Mouse (Mus musculus) splenic B cell, adult 2 months (primary cell): ENCODE data around the gene Rho.
A peak's percentile ranks its signal among the peaks of the same experiment; 100 is the strongest.

Experiments used
- DNase-seq: peaks from one replicate; pipeline ENCODE4 v3.0.0-alpha.2; 2011; ENCODE audit warnings: low read depth, low spot score
- H3K27me3 ChIP-seq: 2 replicates; pipeline ENCODE4 v1.6.1; 2012; ENCODE audit warnings: mild to moderate bottlenecking, low read length, moderate library complexity, mixed read lengths; ENCODE audit not compliant: control insufficient read depth, poor library complexity, insufficient read depth, severe bottlenecking
- H3K36me3 ChIP-seq: 2 replicates; pipeline ENCODE4 v1.6.1; 2012; ENCODE audit warnings: mild to moderate bottlenecking, low read length, moderate library complexity, mixed read lengths; ENCODE audit not compliant: control insufficient read depth, poor library complexity, insufficient read depth, severe bottlenecking

The Rho gene

DNA sequence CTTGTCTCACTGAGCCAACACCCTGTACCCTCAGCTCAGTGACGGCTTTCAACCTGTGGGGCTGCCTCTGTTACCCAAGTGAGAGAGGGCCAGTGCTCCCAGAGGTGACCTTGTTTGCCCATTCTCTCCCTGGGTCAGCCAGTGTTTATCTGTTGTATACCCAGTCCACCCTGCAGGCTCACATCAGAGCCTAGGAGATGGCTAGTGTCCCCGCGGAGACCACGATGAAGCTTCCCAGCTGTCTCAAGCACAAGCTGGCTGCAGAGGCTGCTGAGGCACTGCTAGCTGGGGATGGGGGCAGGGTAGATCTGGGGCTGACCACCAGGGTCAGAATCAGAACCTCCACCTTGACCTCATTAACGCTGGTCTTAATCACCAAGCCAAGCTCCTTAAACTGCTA, 1.5 kb upstream of the Rho start:
- no peak for DNase-seq
- H3K36me3 ChIP-seq = no peaks in the 10 kb centered on the region
- H3K27me3 ChIP-seq = no peaks in the 10 kb centered on the region

GRCm38 (mm10) chr6:115932391-115932790, 843 bp downstream of the Rho start:
- no peaks in the 10 kb centered on the region for H3K36me3 ChIP-seq
- no peaks in the 10 kb centered on the region for H3K27me3 ChIP-seq
- no peak for DNase-seq

DNA sequence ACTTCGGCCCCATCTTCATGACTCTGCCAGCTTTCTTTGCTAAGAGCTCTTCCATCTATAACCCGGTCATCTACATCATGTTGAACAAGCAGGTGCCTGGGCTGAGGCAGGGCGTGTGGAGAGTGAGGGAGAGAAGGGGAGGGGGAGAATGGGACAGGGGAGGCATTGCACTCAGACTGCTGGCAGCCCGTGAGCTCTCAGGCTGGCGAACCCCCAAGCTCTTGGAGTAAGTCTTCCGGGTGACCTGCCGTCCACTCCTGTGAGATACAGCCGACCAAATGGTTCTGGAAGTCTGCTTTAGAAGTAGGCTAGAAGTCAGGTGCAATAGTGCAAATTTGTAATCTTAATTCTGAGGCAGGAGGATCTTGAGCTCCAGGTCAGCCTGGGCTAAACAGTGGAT, 4.0 kb downstream of the Rho start:
- DNase-seq = no peak
- Histone ChIP-seq H3K27me3 (no peaks in the 10 kb centered on the region), H3K36me3 (no peaks in the 10 kb centered on the region)

DNA sequence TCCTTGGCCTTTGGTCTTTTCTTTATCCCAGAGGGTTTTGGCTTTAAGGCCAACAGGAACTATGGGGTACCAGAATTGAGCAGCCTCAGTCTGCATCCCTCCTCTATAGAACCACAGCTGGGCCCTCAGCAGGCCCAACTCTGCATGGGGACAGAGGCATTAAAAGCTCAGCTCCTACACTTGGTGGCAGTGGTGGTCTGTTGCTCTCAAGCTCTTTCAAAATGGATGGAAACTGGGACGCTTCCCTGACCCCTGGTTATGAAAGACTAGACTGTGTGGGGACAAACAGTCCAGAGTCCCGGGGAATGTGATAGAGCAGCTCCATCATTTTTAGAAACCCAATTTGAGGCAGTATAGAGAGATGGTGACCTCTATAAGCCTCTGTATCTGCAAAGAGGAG, 6.5 kb downstream of the Rho start:
- no peak for DNase-seq
- no peaks in the 10 kb centered on the region for H3K36me3 ChIP-seq
- no peaks in the 10 kb centered on the region for H3K27me3 ChIP-seq

DNA sequence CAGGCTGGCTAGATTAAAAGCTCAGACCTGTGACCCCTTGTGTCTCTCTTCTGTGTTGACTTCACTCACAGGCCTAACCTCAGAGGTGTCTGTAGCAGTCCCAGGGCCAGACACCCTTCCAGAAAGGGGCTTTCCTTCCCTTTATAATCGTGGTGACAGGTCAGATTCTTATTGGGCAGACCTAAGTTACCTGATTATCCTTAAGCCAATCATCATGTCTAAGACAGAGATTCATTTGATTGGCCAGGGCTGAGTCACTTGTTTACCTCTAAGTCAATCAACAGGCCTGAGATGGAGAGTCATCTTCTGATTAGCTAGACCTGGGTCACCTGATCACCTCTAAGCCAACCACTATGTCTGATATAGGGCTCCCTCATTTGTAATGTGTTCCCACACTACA, 7.2 kb downstream of the Rho start:
- no peaks in the 10 kb centered on the region for H3K27me3 ChIP-seq

DNA sequence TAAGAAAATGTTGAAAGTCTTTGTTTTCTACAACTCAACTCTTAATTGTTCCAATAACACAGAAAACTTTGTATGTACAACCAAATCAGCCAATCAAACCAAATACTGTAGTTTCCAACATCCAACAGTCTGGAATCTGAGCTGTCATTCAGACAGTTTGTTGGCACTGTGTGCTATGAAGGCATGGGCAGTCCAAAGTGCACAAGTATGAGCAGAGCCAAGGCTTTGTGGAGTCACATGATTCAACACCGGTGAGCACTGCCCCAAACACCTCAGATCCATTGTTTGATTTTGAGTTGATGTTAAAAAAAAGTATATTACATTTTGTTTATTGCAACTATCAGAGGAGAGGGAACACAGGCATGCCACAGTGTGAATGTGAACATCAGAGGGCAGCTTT, 9.1 kb downstream of the Rho start:
- Histone ChIP-seq H3K27me3 (no peaks in the 10 kb centered on the region), H3K36me3 (no peaks in the 10 kb centered on the region)
- DNase-seq = no peak

More for the DNA sequence above, 7.2 kb downstream of the Rho start:
- no peaks in the 10 kb centered on the region for H3K36me3 ChIP-seq
- DNase-seq = no peak

GRCm38 (mm10) chr6:115941128-115941527, 9.6 kb downstream of the Rho start:
- Histone ChIP-seq H3K36me3 (no peaks in the 10 kb centered on the region), H3K27me3 (no peaks in the 10 kb centered on the region)
- DNase-seq = peak; percentile 8

- H3K36me3 ChIP-seq = no peaks in the 10 kb centered on the region
- no peaks in the 10 kb centered on the region for H3K27me3 ChIP-seq
- DNase-seq = no peak
These were observed 12.2 kb downstream of the Rho start for GRCm38 (mm10) chr6:115943498-115944427.

DNA sequence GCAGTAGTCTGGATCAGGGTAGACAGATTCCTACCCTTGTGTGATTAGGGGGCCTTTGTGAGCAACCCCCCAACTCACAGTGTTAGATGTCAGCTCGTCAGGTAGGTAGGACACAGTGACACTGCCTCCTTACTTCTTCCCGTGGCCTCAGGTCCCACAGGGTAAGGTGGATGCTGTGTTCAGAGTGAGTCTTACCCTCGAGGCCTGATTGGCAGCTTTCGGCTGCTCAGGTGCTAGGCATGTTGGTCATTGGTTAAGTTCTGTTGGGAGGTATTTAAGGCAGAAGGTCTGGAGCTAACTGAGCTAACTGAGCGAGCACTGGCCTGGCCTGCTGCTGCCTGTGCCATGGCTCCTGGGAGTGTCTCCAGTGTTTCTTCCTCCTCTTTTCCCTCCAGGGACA, 13.1 kb downstream of the Rho start, which contains the start of gene H1foo:
Gene H1foo (plus strand): TSS at position 301 of the 400 bp plus-strand sequence.
- DNase-seq = no peak
- H3K36me3 ChIP-seq = no peaks in the 10 kb centered on the region

DNA sequence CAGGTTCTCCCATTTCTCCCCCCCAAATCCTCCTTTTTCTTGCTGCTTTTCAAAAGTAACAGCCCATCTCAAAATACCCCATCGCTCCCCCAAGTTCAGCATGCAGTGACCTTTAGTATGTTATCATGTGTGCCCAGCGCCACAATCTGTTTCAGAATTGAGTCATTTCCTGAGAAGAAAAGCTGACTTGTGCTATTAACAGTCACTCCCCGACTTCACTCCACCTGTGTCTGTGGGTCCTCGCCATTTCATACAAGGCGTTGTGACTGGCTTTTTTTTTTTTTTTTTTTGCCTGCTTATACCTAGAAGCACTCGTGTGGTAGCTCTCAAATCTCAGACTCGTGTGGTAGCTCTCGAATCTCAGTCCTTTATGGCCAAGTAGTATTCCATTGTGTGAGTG, 14.1 kb downstream of the Rho start:
- no peak for DNase-seq
- no peaks in the 10 kb centered on the region for H3K27me3 ChIP-seq
- no peaks in the 10 kb centered on the region for H3K36me3 ChIP-seq

More for the DNA sequence above, 13.1 kb downstream of the Rho start, which contains the start of gene H1foo:
- no peaks in the 10 kb centered on the region for H3K27me3 ChIP-seq

DNA sequence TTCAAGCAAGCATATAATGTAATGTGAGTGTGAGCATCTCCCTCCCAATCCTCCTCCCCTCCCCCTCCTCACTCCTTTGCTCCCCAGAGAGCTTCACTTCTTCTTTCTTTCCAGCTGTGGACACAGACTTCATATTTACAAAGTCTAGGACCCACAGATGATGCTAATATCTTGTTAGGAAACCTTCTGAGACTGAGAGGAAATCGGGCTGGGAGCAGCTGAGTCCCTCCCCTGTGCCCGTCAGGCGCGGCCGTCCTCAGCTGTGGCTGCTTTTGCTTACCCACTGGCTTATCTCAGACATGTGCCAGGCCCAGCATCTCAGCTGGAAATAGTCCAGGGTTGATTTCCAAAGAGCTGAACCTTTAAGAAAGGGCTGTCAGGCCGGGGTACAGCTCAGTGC, 14.8 kb downstream of the Rho start:
- Histone ChIP-seq H3K36me3 (no peaks in the 10 kb centered on the region), H3K27me3 (no peaks in the 10 kb centered on the region)
- DNase-seq = peak; percentile 8

- Histone ChIP-seq H3K27me3 (no peaks in the 10 kb centered on the region), H3K36me3 (no peaks in the 10 kb centered on the region; the same call in 1 of the 2 replicates)
- no peak for DNase-seq
These were observed 23.0 kb downstream of the Rho start for GRCm38 (mm10) chr6:115954506-115955074.

- no peak for DNase-seq
- no peaks in the 10 kb centered on the region for H3K27me3 ChIP-seq
- no peaks in the 10 kb centered on the region; the same call in 1 of the 2 replicates for H3K36me3 ChIP-seq
These were observed 23.6 kb downstream of the Rho start for GRCm38 (mm10) chr6:115955169-115955568.

DNA sequence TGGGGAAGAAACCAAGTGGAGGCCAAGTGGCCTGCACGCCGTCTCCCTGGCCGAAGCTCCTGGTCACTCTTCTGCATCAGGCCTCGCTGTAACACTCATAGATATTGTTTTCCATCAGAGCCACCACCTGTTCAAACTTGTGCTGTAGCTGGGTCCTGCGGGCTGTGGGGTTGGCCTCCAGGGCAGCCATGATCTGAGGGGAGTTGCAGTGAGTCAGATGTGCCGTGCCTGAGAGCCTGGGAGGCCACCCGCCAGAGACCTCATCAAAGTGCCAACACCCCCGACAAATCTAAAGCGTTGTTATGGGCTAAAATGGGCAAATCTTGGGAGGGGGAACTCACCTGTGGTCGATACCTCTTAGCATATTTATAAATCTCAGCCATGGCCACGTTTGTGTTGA, 24.1 kb downstream of the Rho start:
- Histone ChIP-seq H3K27me3 (no peaks in the 10 kb centered on the region), H3K36me3 (no peaks in the 10 kb centered on the region; the same call in 1 of the 2 replicates)
- no peak for DNase-seq

- no peaks in the 10 kb centered on the region; the same call in 1 of the 2 replicates for H3K36me3 ChIP-seq
- H3K27me3 ChIP-seq = no peaks in the 10 kb centered on the region
These were observed 24.9 kb downstream of the Rho start for GRCm38 (mm10) chr6:115956418-115956921.

More at GRCm38 (mm10) chr6:115956418-115956921, 24.9 kb downstream of the Rho start:
- no peak for DNase-seq
